Mouse (Mus musculus) neural tube, embryonic 15.5 days (tissue): ENCODE measurements around the gene Sema4f. TPM values are rescaled to one million over a fixed set of nuclear protein-coding genes. Genes with fewer than 3 reads are reported as not detected.

Experiments
- ATAC-seq: fragments of 200-750 bp; cut with Nextera tagmentation; 2 replicates; pipeline ENCODE4 v1.8.0; 2017; ENCODE audit warnings: mild to moderate bottlenecking, moderate TSS enrichment, moderate library complexity; ENCODE audit not compliant: low FRiP score
- H3K27ac ChIP-seq: fragments of 300-500 bp; sonication (generic); replicated peaks from 2 replicates; pipeline ENCODE4 v1.5.1; 2015; ENCODE audit warnings: mild to moderate bottlenecking, inconsistent platforms
- H3K27me3 ChIP-seq: fragments of 300-500 bp; sonication (generic); replicated peaks from 2 replicates; pipeline ENCODE4 v1.6.1; 2015; ENCODE audit warnings: inconsistent platforms
- H3K36me3 ChIP-seq: fragments of 300-500 bp; sonication (generic); 2 replicates; pipeline ENCODE4 v1.6.1; 2015; ENCODE audit warnings: inconsistent platforms
- H3K4me1 ChIP-seq: fragments of 300-500 bp; sonication (generic); 2 replicates; pipeline ENCODE4 v1.6.1; 2015; ENCODE audit warnings: inconsistent platforms
- H3K4me2 ChIP-seq: fragments of 300-500 bp; sonication (generic); 2 replicates; pipeline ENCODE4 v1.6.1; 2015; ENCODE audit warnings: inconsistent platforms, mild to moderate bottlenecking, moderate library complexity
- H3K4me3 ChIP-seq: fragments of 300-500 bp; sonication (generic); replicated peaks from 2 replicates; pipeline ENCODE4 v1.5.1; 2015; ENCODE audit warnings: mild to moderate bottlenecking, inconsistent platforms
- H3K9ac ChIP-seq: fragments of 300-500 bp; sonication (generic); replicated peaks from 2 replicates; pipeline ENCODE4 v1.6.1; 2015; ENCODE audit warnings: mild to moderate bottlenecking, inconsistent platforms
- H3K9me3 ChIP-seq: fragments of 300-500 bp; sonication (generic); replicated peaks from 2 replicates; pipeline ENCODE4 v1.6.1; 2016; ENCODE audit warnings: inconsistent platforms
- WGBS: fragments of 180-500 bp; shearing (Covaris S2); methylation state at CpG from one replicate; pipeline ENCODE4 v1.1.7; 2015; ENCODE audit warnings: mixed read lengths; 5-methylcytosine and 5-hydroxymethylcytosine counted together
- polyA plus RNA-seq: library from polyadenylated mRNA; unstranded; fragments of >200 nt; fragmentation: Nextera tagmentation; extraction: Ambion mirVana; gene quantifications from 2 replicates; pipeline ENCODE4 v1.2.1, GENCODE M21; 2015

The Sema4f gene
- 24.3 and 26.1 TPM in 2 replicates for polyA plus RNA-seq

DNA sequence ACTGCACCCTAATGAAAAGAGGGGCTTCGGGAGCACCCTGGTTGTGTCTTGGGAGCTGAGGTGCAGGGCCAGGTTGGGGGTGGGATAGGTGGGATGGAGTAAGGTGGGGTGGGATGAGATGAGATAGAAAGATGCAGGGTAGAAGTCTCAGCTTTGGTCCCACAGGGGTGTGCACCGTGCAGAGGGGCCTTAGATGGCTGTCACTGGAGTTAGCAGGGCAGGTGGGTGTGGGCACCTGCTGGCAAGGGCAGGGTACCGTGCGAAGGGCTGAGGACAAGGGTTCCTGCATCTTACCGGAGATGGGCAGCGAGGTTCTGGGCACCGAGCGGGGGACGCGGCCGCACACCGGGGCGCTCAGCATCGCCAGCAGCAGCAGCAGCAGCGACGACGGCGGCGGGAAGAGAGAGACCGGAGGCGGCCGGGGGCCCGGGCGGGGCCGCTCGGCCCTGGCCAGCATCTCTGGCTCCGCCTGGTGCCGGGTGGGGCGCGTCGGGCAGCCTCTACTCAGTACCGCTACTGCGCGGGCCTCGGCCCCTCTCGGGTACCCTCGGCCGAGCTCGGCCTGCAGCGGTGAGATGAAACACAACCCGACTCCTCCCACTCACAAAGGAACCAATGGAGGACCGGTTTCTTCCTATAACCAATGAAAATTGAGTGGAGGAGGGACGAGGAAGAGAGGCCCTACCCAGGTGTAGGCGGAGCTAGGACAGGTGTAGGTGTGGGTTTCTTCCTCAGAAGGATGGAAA, at the start of gene Sema4f:
TSS of gene Sema4f (minus strand) at position 603 of the 746 bp plus-strand sequence.
- Histone ChIP-seq H3K4me2 (peak within 1 kb of the TSS; percentile 63), H3K4me1 (peaks cover 17% of the 10 kb centered on the region), H3K27ac (peak within 1 kb of the TSS; percentile 76), H3K27me3 (no peaks in the 10 kb centered on the region), H3K4me3 (peak within 1 kb of the TSS; percentile 67), H3K36me3 (peaks cover 11% of the 10 kb centered on the region), H3K9me3 (no peaks in the 10 kb centered on the region), H3K9ac (peak within 1 kb of the TSS; percentile 81)
- WGBS, result 3% methylated on average over 43 of the region's 44 CpGs
- ATAC-seq, result peak; percentile 98

DNA sequence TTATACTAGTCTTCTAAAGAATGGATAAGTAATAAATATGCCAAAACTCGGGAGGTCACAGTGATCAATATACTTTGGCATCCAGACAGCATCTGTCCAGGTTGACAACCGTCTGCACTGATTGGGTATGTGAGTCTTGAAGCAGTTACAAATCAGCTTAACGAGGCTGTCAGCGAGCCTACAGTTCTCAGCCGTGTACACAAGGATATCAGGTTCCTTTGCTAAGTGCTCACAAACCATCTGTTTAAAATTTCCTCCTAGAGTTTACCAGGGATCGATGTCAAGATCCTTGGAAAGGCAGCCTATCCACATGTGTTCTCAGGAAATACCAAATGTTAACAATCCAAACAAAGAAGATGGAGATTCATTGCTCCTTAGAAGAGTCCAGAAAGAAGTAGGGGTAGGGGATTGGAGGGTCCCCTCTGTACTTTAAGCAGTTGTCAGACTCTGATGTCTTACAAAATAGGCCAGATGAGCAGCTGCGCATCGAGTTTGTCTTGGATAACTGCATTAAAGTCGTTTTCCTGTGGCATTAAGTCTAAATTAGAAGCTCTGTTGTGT, 47.9 kb upstream of the Sema4f start:
- no peak for ATAC-seq
- Histone ChIP-seq H3K9me3 (no peaks in the 10 kb centered on the region), H3K4me1 (no peaks in the 10 kb centered on the region), H3K27me3 (no peaks in the 10 kb centered on the region), H3K4me3 (no peak overlapping the region), H3K9ac (no peak overlapping the region), H3K4me2 (no peak overlapping the region), H3K36me3 (no peaks in the 10 kb centered on the region), H3K27ac (no peak overlapping the region)
- WGBS, result 51% methylated on average over 9 of the region's 9 CpGs

DNA sequence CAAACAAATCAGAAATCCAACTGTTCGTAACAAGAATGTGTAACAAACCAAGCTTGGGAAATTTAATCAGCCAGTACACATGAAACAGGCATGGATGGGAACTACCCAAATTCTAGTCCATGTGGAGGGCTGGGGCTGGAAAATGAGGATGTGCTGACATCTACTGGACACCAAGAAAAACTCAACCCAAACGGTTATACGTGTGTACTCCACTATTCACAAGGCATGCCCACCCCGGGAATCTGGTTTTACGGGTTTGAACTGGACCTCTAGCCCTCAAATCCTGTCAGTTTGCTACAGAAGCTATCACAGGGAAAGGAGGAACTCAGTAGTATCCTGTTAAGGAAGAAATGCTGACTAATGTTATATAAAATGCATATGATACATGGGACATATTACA, 31.5 kb upstream of the Sema4f start:
- Histone ChIP-seq H3K9ac (no peak overlapping the region), H3K27me3 (peaks cover 5% of the 10 kb centered on the region; the same call in 1 of the 2 replicates), H3K36me3 (no peaks in the 10 kb centered on the region), H3K27ac (no peak overlapping the region), H3K4me3 (no peak overlapping the region), H3K4me2 (no peak overlapping the region), H3K4me1 (no peaks in the 10 kb centered on the region), H3K9me3 (no peaks in the 10 kb centered on the region)
- peak; percentile 91 for ATAC-seq
- WGBS, result 13% methylated on average over 5 of the region's 5 CpGs

DNA sequence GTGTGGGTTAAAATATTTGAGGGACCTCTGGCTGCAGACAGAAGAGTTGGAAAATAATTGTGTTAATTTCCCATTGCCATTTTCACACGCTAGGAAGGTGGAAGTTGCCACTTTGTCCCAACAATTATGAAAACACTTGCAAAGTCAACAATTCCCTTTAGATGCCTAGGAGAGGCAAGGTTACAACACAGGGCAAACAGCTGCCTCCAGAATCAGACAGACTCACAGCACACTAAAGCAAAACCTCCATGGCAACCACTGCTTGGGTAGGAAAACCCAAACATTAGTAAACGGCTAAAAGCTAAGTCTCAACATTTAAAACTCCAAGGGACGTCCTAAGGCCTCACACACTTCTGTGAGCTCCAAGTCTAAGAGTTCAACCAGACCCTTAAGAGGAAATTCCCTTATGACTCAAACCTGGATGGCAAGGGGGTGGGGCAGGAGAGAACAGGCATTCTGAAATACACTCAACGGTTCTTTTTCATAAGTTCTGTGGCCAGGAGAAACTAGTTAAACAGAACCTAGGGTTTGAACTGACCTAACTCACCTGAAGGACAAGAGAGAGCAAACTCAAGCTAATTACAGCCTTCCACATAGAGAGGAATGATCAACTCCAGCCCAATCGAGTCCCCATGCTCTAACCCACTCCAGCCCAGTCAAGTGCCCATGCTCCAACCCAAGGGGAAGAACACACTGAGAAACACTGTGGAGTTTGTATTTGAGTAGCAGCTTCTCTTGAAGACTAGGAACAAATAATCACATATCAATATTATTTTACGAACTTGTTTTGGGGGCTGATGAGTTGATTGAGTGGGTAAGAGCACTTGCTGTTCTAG, 29.9 kb upstream of the Sema4f start:
- H3K4me3 ChIP-seq, result no peak overlapping the region
- no peak overlapping the region for H3K4me2 ChIP-seq
- H3K9me3 ChIP-seq, result no peaks in the 10 kb centered on the region
- no peak overlapping the region for H3K9ac ChIP-seq
- H3K36me3 ChIP-seq, result no peaks in the 10 kb centered on the region
- ATAC-seq, result no peak
- peaks cover 5% of the 10 kb centered on the region; the same call in 1 of the 2 replicates for H3K27me3 ChIP-seq
- H3K27ac ChIP-seq, result no peak overlapping the region
- H3K4me1 ChIP-seq, result no peaks in the 10 kb centered on the region
- 78% methylated on average over 6 of the region's 6 CpGs for whole genome bisulfite sequencing

DNA sequence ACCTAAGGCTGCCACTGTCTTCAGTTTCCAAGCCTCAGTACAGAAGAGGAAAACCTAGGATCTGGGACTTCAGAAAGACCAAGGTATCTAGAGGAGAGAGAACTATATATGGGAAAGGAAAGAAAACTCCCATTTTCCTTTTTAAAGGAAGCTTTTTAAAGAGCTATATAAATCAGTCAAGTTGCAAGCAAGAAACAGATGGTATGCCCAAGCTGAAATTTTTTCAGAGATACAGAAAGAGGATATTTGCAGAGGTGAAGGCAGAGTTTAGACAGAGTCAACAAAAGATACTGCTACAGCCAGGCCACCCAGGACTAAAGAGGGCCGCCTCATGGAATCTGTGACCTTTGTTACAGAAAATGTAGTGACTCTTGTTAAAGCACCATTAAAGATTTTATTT, 22.1 kb upstream of the Sema4f start:
- Histone ChIP-seq H3K4me1 (no peaks in the 10 kb centered on the region), H3K4me3 (no peak overlapping the region), H3K36me3 (no peaks in the 10 kb centered on the region), H3K9ac (no peak overlapping the region), H3K9me3 (no peaks in the 10 kb centered on the region), H3K4me2 (no peak overlapping the region), H3K27ac (no peak overlapping the region), H3K27me3 (no peaks in the 10 kb centered on the region)
- WGBS, result 84% methylated on average over 1 of the region's 1 CpGs
- ATAC-seq, result no peak

- no peaks in the 10 kb centered on the region for H3K27me3 ChIP-seq
- H3K36me3 ChIP-seq, result no peaks in the 10 kb centered on the region
- no peaks in the 10 kb centered on the region for H3K4me1 ChIP-seq
- H3K4me3 ChIP-seq, result no peak overlapping the region
- H3K9me3 ChIP-seq, result no peaks in the 10 kb centered on the region
- WGBS, result 50% methylated on average over 4 of the region's 4 CpGs
- ATAC-seq, result no peak
- H3K9ac ChIP-seq, result no peak overlapping the region
- H3K27ac ChIP-seq, result no peak overlapping the region
- H3K4me2 ChIP-seq, result no peak overlapping the region
Observed at GRCm38 (mm10) chr6:82956553-82957251, 17.1 kb upstream of the Sema4f start.

DNA sequence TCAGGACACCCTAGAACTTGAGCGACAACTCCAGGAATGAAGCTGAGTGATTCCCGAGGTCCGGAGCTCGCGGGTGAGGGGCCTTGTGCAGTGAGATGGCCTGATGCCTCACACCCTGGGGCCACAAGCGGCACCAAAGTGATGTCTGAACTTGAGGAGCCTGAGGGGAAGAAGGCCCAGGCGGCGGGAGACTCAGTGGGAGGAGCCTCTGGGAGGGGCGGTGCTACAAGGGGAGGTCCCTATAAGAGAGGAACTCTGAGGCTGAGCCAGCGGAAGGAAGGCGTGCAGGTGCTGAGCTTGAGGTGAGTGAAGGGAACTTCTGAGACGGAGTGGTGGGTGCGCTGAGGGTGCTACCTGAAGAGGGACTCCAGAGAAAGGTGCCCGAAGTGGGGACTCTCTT, 7.1 kb upstream of the Sema4f start, which contains the start of gene M1ap:
TSS of gene M1ap (plus strand) at position 252 of the 400 bp plus-strand sequence.
- WGBS, result 78% methylated on average over 14 of the region's 14 CpGs
- H3K9ac ChIP-seq, result no peak within 1 kb of the TSS
- no peak within 1 kb of the TSS for H3K27ac ChIP-seq
- H3K9me3 ChIP-seq, result no peaks in the 10 kb centered on the region
- H3K4me2 ChIP-seq, result no peak within 1 kb of the TSS
- no peaks in the 10 kb centered on the region for H3K27me3 ChIP-seq
- H3K4me1 ChIP-seq, result no peaks in the 10 kb centered on the region
- no peaks in the 10 kb centered on the region for H3K36me3 ChIP-seq
- no peak within 1 kb of the TSS for H3K4me3 ChIP-seq
- ATAC-seq, result no peak

GRCm38 (mm10) chr6:82945750-82946149, 6.2 kb upstream of the Sema4f start:
- no peaks in the 10 kb centered on the region for H3K27me3 ChIP-seq
- H3K4me2 ChIP-seq, result no peak overlapping the region
- no peak overlapping the region for H3K27ac ChIP-seq
- no peaks in the 10 kb centered on the region for H3K9me3 ChIP-seq
- H3K4me1 ChIP-seq, result no peaks in the 10 kb centered on the region
- no peak overlapping the region for H3K9ac ChIP-seq
- WGBS, result 59% methylated on average over 6 of the region's 6 CpGs
- no peak overlapping the region for H3K4me3 ChIP-seq
- no peaks in the 10 kb centered on the region for H3K36me3 ChIP-seq
- no peak for ATAC-seq

- 83% methylated on average over 3 of the region's 3 CpGs for WGBS
- H3K27me3 ChIP-seq, result no peaks in the 10 kb centered on the region
- no peak overlapping the region for H3K4me2 ChIP-seq
- H3K4me3 ChIP-seq, result no peak overlapping the region
- H3K9ac ChIP-seq, result no peak overlapping the region
- ATAC-seq, result no peak
- no peak overlapping the region for H3K27ac ChIP-seq
- peaks cover 17% of the 10 kb centered on the region for H3K4me1 ChIP-seq
- H3K9me3 ChIP-seq, result no peaks in the 10 kb centered on the region
- no peaks in the 10 kb centered on the region for H3K36me3 ChIP-seq
Observed at GRCm38 (mm10) chr6:82940765-82941164, 1.2 kb upstream of the Sema4f start.

DNA sequence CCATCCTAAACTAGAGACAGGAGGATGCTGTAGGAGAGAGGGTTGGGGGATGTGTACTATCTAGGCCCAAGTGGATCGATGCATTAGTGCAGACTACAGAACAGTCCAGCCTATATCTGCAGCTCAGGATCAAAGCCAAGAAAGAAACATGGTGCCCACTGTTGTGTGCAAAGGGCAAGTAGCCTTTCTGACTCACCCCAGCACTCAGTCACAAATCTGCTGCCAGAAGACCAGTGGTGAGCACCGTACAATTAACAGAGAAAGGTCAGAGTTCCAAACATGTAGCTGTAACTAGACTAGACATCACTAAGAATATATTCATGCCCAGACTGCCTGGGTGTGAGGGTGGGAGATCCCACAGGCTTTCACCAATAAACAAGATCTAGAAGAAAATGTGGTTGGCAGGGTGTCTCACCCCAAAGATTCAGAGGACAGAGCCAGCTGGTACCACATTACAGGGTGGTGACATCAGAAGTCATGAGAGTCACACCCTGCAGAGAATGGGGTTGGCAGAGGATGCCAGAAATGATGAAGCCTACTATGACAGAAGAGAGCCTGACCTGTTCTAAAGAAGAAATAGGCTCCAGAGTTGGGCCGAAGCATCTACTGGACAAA, 4.8 kb downstream of the Sema4f start:
- Histone ChIP-seq H3K4me3 (no peak overlapping the region), H3K9me3 (no peaks in the 10 kb centered on the region), H3K27me3 (no peaks in the 10 kb centered on the region), H3K9ac (no peak overlapping the region), H3K4me1 (peaks cover 17% of the 10 kb centered on the region), H3K27ac (no peak overlapping the region), H3K4me2 (no peak overlapping the region), H3K36me3 (peaks cover 49% of the 10 kb centered on the region)
- no peak for ATAC-seq
- 95% methylated on average over 3 of the region's 3 CpGs for WGBS

- H3K4me3 ChIP-seq, result no peak overlapping the region
- ATAC-seq, result no peak
- H3K4me1 ChIP-seq, result no peaks in the 10 kb centered on the region
- H3K4me2 ChIP-seq, result no peak overlapping the region
- no peaks in the 10 kb centered on the region for H3K9me3 ChIP-seq
- H3K27ac ChIP-seq, result no peak overlapping the region
- peaks cover 52% of the 10 kb centered on the region for H3K36me3 ChIP-seq
- no peaks in the 10 kb centered on the region for H3K27me3 ChIP-seq
- H3K9ac ChIP-seq, result no peak overlapping the region
- WGBS, result 85% methylated on average over 5 of the region's 5 CpGs
Observed at GRCm38 (mm10) chr6:82927617-82928016, 12.0 kb downstream of the Sema4f start.
